In genomic region chr9:69443203-69443602, GRCm38 (mm10) we compare ENCODE assay signal across 10 mouse cellular contexts. TPM values are rescaled to one million over a fixed set of nuclear protein-coding genes. Genes with fewer than 3 reads are reported as not detected.
DNase-seq lines count a peak whose midpoint lies in the region; ATAC-seq and TF ChIP-seq lines count a peak whose summit lies in the region.
"Had no signal": no experiment of that assay in that cellular context is flagged by ENCODE, and none has a peak within 500 bp of the region (broad histone marks: within the 10 kb centered on the region; RNA-seq: fewer than 3 reads in every experiment).

No protein-coding gene starts in this region.

- no peak for TF ChIP-seq EP300 in heart, postnatal 0 days (IDR thresholded peaks at IDR 0.05; ENCODE audit: low read depth)

- POLR2A ChIA-PET in Patski (lab: Charles Lee), result interaction anchor here (1.2 to 1.6 kb wide), 2 partner anchors 11 to 16 kb away, joined by 4 to 5 read pairs; no protein-coding TSS in a partner anchor

- H3K36me3 ChIP-seq in kidney, adult 2 months (ENCODE audit: control insufficient read depth, insufficient read depth, low read length), result no peaks in the 10 kb centered on the region
- H3K36me3 ChIP-seq in heart, postnatal 0 days (replicated peaks; ENCODE audit: control insufficient read depth, insufficient read depth, low read length), result no peaks in the 10 kb centered on the region
- H3K36me3 ChIP-seq in myocyte (ENCODE audit: control insufficient read depth, insufficient read depth), result no peaks in the 10 kb centered on the region
- no peaks in the 10 kb centered on the region for H3K36me3 ChIP-seq in midbrain, embryonic 13.5 days

- 39% methylated on average over 3 of the region's 3 CpGs for WGBS in kidney, adult 2 months
- 35% methylated on average over 3 of the region's 3 CpGs for WGBS in heart, postnatal 0 days
- 75% methylated on average over 3 of the region's 3 CpGs for WGBS in midbrain, embryonic 13.5 days

- peak; percentile 34 for DNase-seq in kidney, adult 2 months
- DNase-seq in kidney, postnatal 4 days, result no peak
- DNase-seq in Patski (ENCODE audit: low read depth, low spot score), result peak; percentile 75
- DNase-seq in heart, postnatal 0 days (ENCODE audit: low spot score), result peak; percentile 67
- DNase-seq in layer of hippocampus, postnatal 14 days (ENCODE audit: low spot score in 2 of 2), result no peak

- H3K27ac ChIP-seq in kidney, adult 2 months (ENCODE audit: insufficient read depth, low read depth, low read length), result no peak overlapping the region
- peak overlapping the region; percentile 23; the same call in 1 of the 2 replicates for H3K27ac ChIP-seq in heart, postnatal 0 days (ENCODE audit: low read depth)
- H3K27ac ChIP-seq in midbrain, embryonic 13.5 days, result no peak overlapping the region
- H3K27ac ChIP-seq: left cerebral cortex, adult 2 months had no signal

- TF ChIP-seq CTCF in kidney, adult 2 months (conservative IDR thresholded peaks at IDR 0.05; ENCODE audit: insufficient read depth, insufficient read length, low read depth, low read length), result no peak
- TF ChIP-seq CTCF in Patski (IDR thresholded peaks at IDR 0.05), result no peak
- TF ChIP-seq CTCF in heart, postnatal 0 days (IDR thresholded peaks at IDR 0.05; ENCODE audit: low read depth), result no peak

- CTCF ChIA-PET in Patski (lab: Charles Lee), result interaction anchor here (1.5 to 2.4 kb wide), 2 partner anchors 9 to 11 kb away, joined by 3 to 6 read pairs; no protein-coding TSS in a partner anchor

- in situ Hi-C loops in Patski (cut with MboI; ENCODE audit: low pct_unique_long_range_greater_than_20kb), result no loop called here

- H3ac ChIP-seq in myocyte (ENCODE audit: control insufficient read depth, insufficient read length), result no peak overlapping the region

- H3K79me2 ChIP-seq in myocyte (ENCODE audit: control insufficient read depth, insufficient read depth), result no peaks in the 10 kb centered on the region

- H3K9me3 ChIP-seq in heart, postnatal 0 days (replicated peaks; ENCODE audit: control insufficient read depth, low read length), result no peaks in the 10 kb centered on the region
- H3K9me3 ChIP-seq in midbrain, embryonic 13.5 days, result no peaks in the 10 kb centered on the region
- H3K9me3 ChIP-seq: megakaryocyte, embryonic 14.5 days had no signal

- no peak overlapping the region for H3K9ac ChIP-seq in heart, postnatal 0 days (replicated peaks; ENCODE audit: low read depth, low read length)
- no peak overlapping the region for H3K9ac ChIP-seq in midbrain, embryonic 13.5 days (replicated peaks)

- peak; percentile 49 for ATAC-seq in Patski
- ATAC-seq in heart, postnatal 0 days (ENCODE audit: insufficient read depth, low read depth), result peak; percentile 67
- ATAC-seq in monocyte, adult 5-6 weeks (replicated peaks; ENCODE audit: insufficient number of reproducible peaks, low FRiP score, low TSS enrichment, poor library complexity, severe bottlenecking), result no peak
- ATAC-seq in midbrain, embryonic 13.5 days, result no peak

- no peak for TF ChIP-seq POLR2A in kidney, adult 2 months (IDR thresholded peaks at IDR 0.05; ENCODE audit: low read depth, low read length)
- TF ChIP-seq POLR2A in myocyte (IDR thresholded peaks at IDR 0.05; ENCODE audit: insufficient read length, low read depth), result no peak

- H3K4me2 ChIP-seq in heart, postnatal 0 days (ENCODE audit: low read depth, low read length), result no peak overlapping the region; the same call in 1 of the 2 replicates
- peak overlapping the region; percentile 69 for H3K4me2 ChIP-seq in myocyte (ENCODE audit: low read depth)
- no peak overlapping the region for H3K4me2 ChIP-seq in midbrain, embryonic 13.5 days (replicated peaks)

- peaks cover 9% of the 10 kb centered on the region for H3K4me1 ChIP-seq in kidney, adult 2 months (ENCODE audit: control insufficient read depth, insufficient read depth, low read length)
- H3K4me1 ChIP-seq in heart, postnatal 0 days (ENCODE audit: control insufficient read depth, insufficient read depth), result peaks cover 10% of the 10 kb centered on the region
- peaks cover 11% of the 10 kb centered on the region; the same call in 1 of the 2 replicates for H3K4me1 ChIP-seq in midbrain, embryonic 13.5 days (replicated peaks)

- no peaks in the 10 kb centered on the region for H3K27me3 ChIP-seq in kidney, adult 2 months (replicated peaks; ENCODE audit: control insufficient read depth, insufficient read depth, low read length)
- H3K27me3 ChIP-seq in Patski (no peaks in the 10 kb centered on the region), myocyte (ENCODE audit: control insufficient read depth, insufficient read depth, insufficient read length) (no peaks in the 10 kb centered on the region)
- no peaks in the 10 kb centered on the region for H3K27me3 ChIP-seq in heart, postnatal 0 days (ENCODE audit: control insufficient read depth, insufficient read depth, low read length)
- H3K27me3 ChIP-seq in midbrain, embryonic 13.5 days, result no peaks in the 10 kb centered on the region

- no peak overlapping the region for H3K4me3 ChIP-seq in kidney, adult 2 months (ENCODE audit: insufficient read depth, low read depth, low read length)
- no peak overlapping the region for H3K4me3 ChIP-seq in heart, postnatal 0 days (ENCODE audit: low read depth, low read length)
- no peak overlapping the region for H3K4me3 ChIP-seq in myocyte
- no peak overlapping the region for H3K4me3 ChIP-seq in midbrain, embryonic 13.5 days (replicated peaks)
- H3K4me3 ChIP-seq: left cerebral cortex, adult 2 months; megakaryocyte, embryonic 14.5 days had no signal

TF ChIP-seq in myocyte, 11 proteins besides CTCF, POLR2A, EP300 and RAD21:
- TF ChIP-seq CEBPB (IDR thresholded peaks at IDR 0.05; ENCODE audit: insufficient read depth, poor library complexity, severe bottlenecking), result no peak
- no peak for TF ChIP-seq TCF3 (IDR thresholded peaks at IDR 0.05; ENCODE audit: insufficient read length, low read depth)
- TF ChIP-seq TCF12 (IDR thresholded peaks at IDR 0.05; ENCODE audit: insufficient read depth, poor library complexity, severe bottlenecking), result no peak
- no peak for TF ChIP-seq USF1 (IDR thresholded peaks at IDR 0.05; ENCODE audit: low read depth)
- no peak for TF ChIP-seq REST (IDR thresholded peaks at IDR 0.05; ENCODE audit: insufficient read depth, insufficient read length)
- no peak for TF ChIP-seq POLR2AphosphoS2 (IDR thresholded peaks at IDR 0.05; ENCODE audit: insufficient read length, low read depth)
- TF ChIP-seq E2F4 (IDR thresholded peaks at IDR 0.05; ENCODE audit: insufficient read depth), result no peak
- TF ChIP-seq MYOD1 (IDR thresholded peaks at IDR 0.05; ENCODE audit: control insufficient read depth in 1 of 3, insufficient read length in 2 of 3, low read depth in 2 of 3), result no peak
- no peak for TF ChIP-seq SRF (IDR thresholded peaks at IDR 0.05; ENCODE audit: control insufficient read depth, insufficient read length, low read depth)

RNA-seq across cellular contexts. Expression of gene Anxa2, which starts 10.2 kb away (rescaled TPM):
- 122 and 131 TPM in 2 replicates for polyA plus RNA-seq in kidney, adult 2 months (2012; rRNA removed)
- 829 TPM for polyA plus RNA-seq in Patski (2021)
- 367 and 369 TPM in 2 replicates for total RNA-seq in heart, postnatal 0 days (2014; rRNA removed; ENCODE audit: low replicate concordance)
- polyA plus RNA-seq in heart, postnatal 0 days (2015; fragmentation: Nextera tagmentation; extraction: Ambion mirVana), result 268 and 280 TPM in 2 replicates
- 1,009 TPM for polyA plus RNA-seq in myocyte (2012; fragmentation: generic; extraction: Trizol)
- 428 to 649 TPM (median 479 TPM) in 3 replicates for total RNA-seq in monocyte, adult 5-6 weeks (2017)
- polyA plus RNA-seq in midbrain, embryonic 13.5 days (2015; fragmentation: Nextera tagmentation; extraction: Ambion mirVana), result 96.0 and 115 TPM in 2 replicates
- total RNA-seq in layer of hippocampus, postnatal 14 days (2021), result 10 to 100 TPM; 12.4 to 18.4 TPM

RNA-seq across cellular contexts. Expression of gene Ice2, which starts 45.5 kb away (rescaled TPM):
- 2.9 and 3.5 TPM in 2 replicates for polyA plus RNA-seq in kidney, adult 2 months (2012; rRNA removed)
- polyA plus RNA-seq in Patski (2021) (13.5 TPM), myocyte (2012; fragmentation: generic; extraction: Trizol) (2.0 TPM)
- total RNA-seq in heart, postnatal 0 days (2014; rRNA removed; ENCODE audit: low replicate concordance), result 5.9 and 9.1 TPM in 2 replicates
- polyA plus RNA-seq in heart, postnatal 0 days (2015; fragmentation: Nextera tagmentation; extraction: Ambion mirVana), result 6.4 and 6.5 TPM in 2 replicates
- total RNA-seq in monocyte, adult 5-6 weeks (2017), result 6.0 to 16.8 TPM (median 15.1 TPM) in 3 replicates
- 13.2 and 14.3 TPM in 2 replicates for polyA plus RNA-seq in midbrain, embryonic 13.5 days (2015; fragmentation: Nextera tagmentation; extraction: Ambion mirVana)
- total RNA-seq in layer of hippocampus, postnatal 14 days (2021), result 1 to 10 TPM; 8.9 to 9.9 TPM

Comparison
In these comparisons a context has a peak if more than half of its experiments do, and no peak if none do; other contexts are left out.
1. DNase-seq: peak in kidney, adult 2 months (single experiment), Patski (single experiment) and heart, postnatal 0 days (single experiment); none in kidney, postnatal 4 days (0 of 2) and layer of hippocampus, postnatal 14 days (0 of 2).
2. ATAC-seq: peak in Patski (single experiment) and heart, postnatal 0 days (single experiment); none in monocyte, adult 5-6 weeks (single experiment) and midbrain, embryonic 13.5 days (single experiment).